Mouse (Mus musculus): ENCODE results near the gene Vmn1r225.
"Not testable (repeated sequence)": the region's sequence is repeated elsewhere in the genome, so short reads cannot be mapped to it uniquely, and the experiment has no call there.

Gene Vmn1r225

GRCm38 (mm10) chr17:20497858-20498257 is at the start of gene Vmn1r225:
Vmn1r225 (plus strand) TSS chr17:20498158.
- DNase-seq (ENCODE audit: low read depth) = no peak

GRCm38 (mm10) chr17:20473311-20473710 is 24.6 kb upstream of the Vmn1r225 start:
- no peak for DNase-seq (ENCODE audit: low read depth)

GRCm38 (mm10) chr17:20481231-20481630 is 16.7 kb upstream of the Vmn1r225 start, which contains the start of gene Vmn2r108:
Vmn2r108 (minus strand) TSS chr17:20481331.
- DNase-seq (ENCODE audit: low read depth) = no peak

GRCm38 (mm10) chr17:20508247-20508646 is 10.3 kb downstream of the Vmn1r225 start:
- DNase-seq (ENCODE audit: low read depth) = not testable (repeated sequence)
